In genomic region chr16:62686073-62686472, GRCm38 (mm10) we compare ENCODE assay signal across 18 mouse cellular contexts.
"Had no signal": no experiment of that assay in that cellular context is flagged by ENCODE, and none has a peak within 500 bp of the region (broad histone marks: within the 10 kb centered on the region; RNA-seq: fewer than 3 reads in every experiment).

No protein-coding gene starts in this region.

- H3K4me2 ChIP-seq: liver, embryonic 13.5 days; midbrain, embryonic 11.5 days; neural tube, embryonic 12.5 days; neural tube, embryonic 15.5 days; stomach, embryonic 15.5 days had no signal

- H3K27me3 ChIP-seq: liver, embryonic 13.5 days; neural tube, embryonic 12.5 days; neural tube, embryonic 15.5 days; stomach, embryonic 15.5 days had no signal

- H3K27ac ChIP-seq: layer of hippocampus, adult 2 months; liver, embryonic 13.5 days; neural tube, embryonic 12.5 days; neural tube, embryonic 15.5 days; stomach, embryonic 15.5 days had no signal

- H3K9ac ChIP-seq: liver, embryonic 13.5 days; neural tube, embryonic 12.5 days; neural tube, embryonic 15.5 days; stomach, embryonic 15.5 days had no signal

- H3K4me3 ChIP-seq: layer of hippocampus, adult 2 months; liver, embryonic 13.5 days; neural tube, embryonic 12.5 days; neural tube, embryonic 15.5 days; stomach, embryonic 15.5 days had no signal

- DNase-seq: kidney, adult 18-20 months; kidney, adult 9 months; kidney, postnatal 14 days; layer of hippocampus, adult 9-11 months; liver, embryonic 13.5 days; lung, adult 2 months; lung, postnatal 14 days; lung, postnatal 4 days; midbrain, embryonic 14.5 days; right cerebral cortex, adult 18-20 months; right cerebral cortex, postnatal 14 days; right cerebral cortex, postnatal 4 days; thymus, postnatal 25 days had no signal

- H3K36me3 ChIP-seq: liver, embryonic 13.5 days; neural tube, embryonic 12.5 days; neural tube, embryonic 15.5 days; stomach, embryonic 15.5 days had no signal

- H3K9me3 ChIP-seq: liver, embryonic 13.5 days; neural tube, embryonic 12.5 days; neural tube, embryonic 15.5 days; stomach, embryonic 15.5 days had no signal

- H3K4me1 ChIP-seq: liver, embryonic 13.5 days; neural tube, embryonic 12.5 days; neural tube, embryonic 15.5 days; stomach, embryonic 15.5 days had no signal
